Mouse (Mus musculus): ENCODE results near the gene Scgb3a1. TPM values are rescaled to one million over a fixed set of nuclear protein-coding genes. Genes with fewer than 3 reads are reported as not detected.

Scgb3a1 gene
- polyA plus RNA-seq, 1 experiment, result not detected

DNA sequence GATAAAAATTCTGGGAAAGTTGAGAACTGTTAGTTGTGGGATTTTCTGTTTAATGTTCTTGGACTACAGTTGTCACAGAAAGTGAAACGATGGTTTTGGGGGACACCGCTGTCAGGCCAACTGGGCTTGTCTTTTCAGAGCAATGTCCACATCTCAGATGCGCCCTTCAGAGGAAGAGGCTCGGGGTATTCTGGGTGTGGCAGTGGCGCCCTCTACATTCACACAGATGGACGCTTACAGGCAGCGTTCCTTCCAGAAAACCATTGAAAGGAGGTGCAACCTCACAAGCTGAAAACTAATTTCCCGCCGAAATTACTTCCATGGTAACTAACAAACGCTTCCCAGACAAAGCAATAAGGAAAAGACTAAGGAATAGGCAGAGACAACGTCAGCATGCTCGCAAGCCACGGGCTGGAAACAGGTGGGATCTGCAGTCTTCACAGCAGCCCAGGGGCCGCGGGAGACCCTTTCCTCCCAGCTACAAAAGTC lies 1.1 kb upstream of the Scgb3a1 start:
- DNase-seq, result no peak
- H3K27ac ChIP-seq (ENCODE audit: insufficient read depth, low read length), result no peak overlapping the region
- no peak overlapping the region for H3K4me3 ChIP-seq (replicated peaks; ENCODE audit: insufficient read depth, low read depth, low read length)
- H3K4me1 ChIP-seq (ENCODE audit: control insufficient read depth, insufficient read depth, low read length), result peaks cover 7% of the 10 kb centered on the region; the same call in 1 of the 2 replicates
- 56% methylated on average over 15 of the region's 15 CpGs for WGBS
- no peaks in the 10 kb centered on the region; the same call in 1 of the 2 replicates for H3K27me3 ChIP-seq (ENCODE audit: control insufficient read depth, insufficient read depth, low read length)
- TF ChIP-seq POLR2A (IDR thresholded peaks at IDR 0.05; ENCODE audit: borderline replicate concordance, insufficient read depth, low read length), result no peak
- no peak for TF ChIP-seq CTCF (IDR thresholded peaks at IDR 0.05; ENCODE audit: borderline replicate concordance, insufficient read depth, low read depth, low read length)

GRCm38 (mm10) chr11:49664262-49665140 lies 1.1 kb downstream of the Scgb3a1 start:
- TF ChIP-seq CTCF (IDR thresholded peaks at IDR 0.05; ENCODE audit: borderline replicate concordance, insufficient read depth, low read depth, low read length) (no peak), POLR2A (IDR thresholded peaks at IDR 0.05; ENCODE audit: borderline replicate concordance, insufficient read depth, low read length) (no peak)
- no peak for DNase-seq
- Histone ChIP-seq H3K4me1 (ENCODE audit: control insufficient read depth, insufficient read depth, low read length) (peaks cover 7% of the 10 kb centered on the region; the same call in 1 of the 2 replicates), H3K27me3 (ENCODE audit: control insufficient read depth, insufficient read depth, low read length) (no peaks in the 10 kb centered on the region; the same call in 1 of the 2 replicates), H3K27ac (ENCODE audit: insufficient read depth, low read length) (no peak overlapping the region), H3K4me3 (replicated peaks; ENCODE audit: insufficient read depth, low read depth, low read length) (no peak overlapping the region)
- 71% methylated on average over 12 of the region's 12 CpGs for WGBS

GRCm38 (mm10) chr11:49665462-49665861 lies 2.1 kb downstream of the Scgb3a1 start:
- no peak for DNase-seq
- TF ChIP-seq POLR2A (IDR thresholded peaks at IDR 0.05; ENCODE audit: borderline replicate concordance, insufficient read depth, low read length) (no peak), CTCF (IDR thresholded peaks at IDR 0.05; ENCODE audit: borderline replicate concordance, insufficient read depth, low read depth, low read length) (no peak)
- 88% methylated on average over 4 of the region's 4 CpGs for WGBS
- H3K27ac ChIP-seq (ENCODE audit: insufficient read depth, low read length), result no peak overlapping the region
- peaks cover 7% of the 10 kb centered on the region; the same call in 1 of the 2 replicates for H3K4me1 ChIP-seq (ENCODE audit: control insufficient read depth, insufficient read depth, low read length)
- H3K4me3 ChIP-seq (replicated peaks; ENCODE audit: insufficient read depth, low read depth, low read length), result no peak overlapping the region
- no peaks in the 10 kb centered on the region; the same call in 1 of the 2 replicates for H3K27me3 ChIP-seq (ENCODE audit: control insufficient read depth, insufficient read depth, low read length)

GRCm38 (mm10) chr11:49673433-49673832 lies 10.0 kb downstream of the Scgb3a1 start:
- no peak for DNase-seq
- WGBS, result 52% methylated on average over 3 of the region's 3 CpGs
- Histone ChIP-seq H3K4me1 (ENCODE audit: control insufficient read depth, insufficient read depth, low read length) (no peaks in the 10 kb centered on the region), H3K27ac (ENCODE audit: insufficient read depth, low read length) (no peak overlapping the region), H3K27me3 (ENCODE audit: control insufficient read depth, insufficient read depth, low read length) (no peaks in the 10 kb centered on the region), H3K4me3 (replicated peaks; ENCODE audit: insufficient read depth, low read depth, low read length) (no peak overlapping the region)
- TF ChIP-seq POLR2A (IDR thresholded peaks at IDR 0.05; ENCODE audit: borderline replicate concordance, insufficient read depth, low read length) (no peak), CTCF (IDR thresholded peaks at IDR 0.05; ENCODE audit: borderline replicate concordance, insufficient read depth, low read depth, low read length) (no peak)

DNA sequence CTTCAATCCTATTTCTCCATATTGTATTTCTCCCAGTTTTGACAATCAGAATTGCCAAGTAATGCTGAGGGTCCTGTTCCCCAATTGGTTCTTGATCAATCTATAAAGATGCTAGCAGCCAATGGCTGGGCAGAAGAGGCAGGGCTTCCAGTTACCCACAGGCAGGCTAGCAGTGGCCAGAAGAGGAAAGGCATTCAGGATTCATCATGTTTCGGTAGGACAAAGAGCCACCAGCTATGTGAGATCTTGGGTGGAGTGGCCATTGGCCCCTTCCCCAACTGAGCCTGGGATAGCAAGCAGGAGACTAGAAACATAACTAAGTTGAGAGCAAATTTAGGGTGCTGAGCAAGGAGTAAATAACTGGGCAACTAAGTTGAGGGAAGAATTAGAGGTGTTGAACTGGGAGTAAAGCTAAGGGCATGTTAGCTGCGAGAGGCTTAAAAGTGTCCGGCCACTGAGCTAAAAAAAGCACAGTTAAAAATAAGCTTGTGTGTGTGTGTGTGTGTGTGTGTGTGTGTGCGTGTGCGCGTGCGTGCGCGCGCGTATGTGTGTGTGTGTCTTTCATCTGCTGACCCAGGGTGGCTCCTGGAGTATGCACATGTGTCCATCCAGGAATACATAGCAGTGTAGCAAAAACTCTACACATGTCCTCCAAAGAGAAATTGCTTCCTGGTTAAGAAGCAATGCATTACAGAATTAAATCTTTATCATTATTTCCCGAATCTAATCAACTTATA lies 21.0 kb downstream of the Scgb3a1 start:
- Histone ChIP-seq H3K27me3 (ENCODE audit: control insufficient read depth, insufficient read depth, low read length) (no peaks in the 10 kb centered on the region), H3K4me1 (ENCODE audit: control insufficient read depth, insufficient read depth, low read length) (no peaks in the 10 kb centered on the region), H3K4me3 (replicated peaks; ENCODE audit: insufficient read depth, low read depth, low read length) (no peak overlapping the region), H3K27ac (ENCODE audit: insufficient read depth, low read length) (no peak overlapping the region)
- DNase-seq, result no peak
- 89% methylated on average over 12 of the region's 12 CpGs for WGBS
- TF ChIP-seq POLR2A (IDR thresholded peaks at IDR 0.05; ENCODE audit: borderline replicate concordance, insufficient read depth, low read length), result no peak
- TF ChIP-seq CTCF (IDR thresholded peaks at IDR 0.05; ENCODE audit: borderline replicate concordance, insufficient read depth, low read depth, low read length), result no peak

DNA sequence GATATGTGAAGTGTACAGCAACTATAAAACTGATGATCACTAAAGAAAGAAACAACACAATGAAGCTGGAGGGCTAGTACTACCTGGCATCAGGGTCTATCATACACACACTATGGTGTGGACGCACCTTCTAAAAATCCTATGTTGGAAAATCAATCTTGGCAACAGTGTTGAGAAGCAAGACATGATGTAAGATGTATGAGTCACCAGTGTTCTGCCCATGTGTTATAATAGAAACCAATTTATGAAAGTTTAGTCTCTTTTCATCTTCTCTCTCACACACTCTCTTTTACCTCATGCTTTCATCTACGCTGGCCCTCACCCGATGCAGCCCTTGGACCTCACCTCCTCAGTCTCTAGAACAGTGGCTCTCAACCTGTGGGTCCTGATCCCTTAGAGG lies 31.6 kb downstream of the Scgb3a1 start:
- DNase-seq, result no peak
- no peaks in the 10 kb centered on the region for H3K27me3 ChIP-seq (ENCODE audit: control insufficient read depth, insufficient read depth, low read length)
- no peak overlapping the region for H3K4me3 ChIP-seq (replicated peaks; ENCODE audit: insufficient read depth, low read depth, low read length)
- TF ChIP-seq POLR2A (IDR thresholded peaks at IDR 0.05; ENCODE audit: borderline replicate concordance, insufficient read depth, low read length) (no peak), CTCF (IDR thresholded peaks at IDR 0.05; ENCODE audit: borderline replicate concordance, insufficient read depth, low read depth, low read length) (no peak)
- WGBS, result 75% methylated on average over 3 of the region's 3 CpGs
- H3K4me1 ChIP-seq (ENCODE audit: control insufficient read depth, insufficient read depth, low read length), result no peaks in the 10 kb centered on the region
- no peak overlapping the region for H3K27ac ChIP-seq (ENCODE audit: insufficient read depth, low read length)

- no peak overlapping the region; the same call in 1 of the 2 replicates for H3K27ac ChIP-seq (ENCODE audit: insufficient read depth, low read length)
- H3K4me1 ChIP-seq (ENCODE audit: control insufficient read depth, insufficient read depth, low read length), result no peaks in the 10 kb centered on the region
- no peak overlapping the region for H3K4me3 ChIP-seq (replicated peaks; ENCODE audit: insufficient read depth, low read depth, low read length)
- TF ChIP-seq CTCF (IDR thresholded peaks at IDR 0.05; ENCODE audit: borderline replicate concordance, insufficient read depth, low read depth, low read length) (no peak), POLR2A (IDR thresholded peaks at IDR 0.05; ENCODE audit: borderline replicate concordance, insufficient read depth, low read length) (no peak)
- no peaks in the 10 kb centered on the region for H3K27me3 ChIP-seq (ENCODE audit: control insufficient read depth, insufficient read depth, low read length)
- 60% methylated on average over 2 of the region's 2 CpGs for WGBS
- DNase-seq, result no peak
Measured at GRCm38 (mm10) chr11:49695695-49696094, 32.3 kb downstream of the Scgb3a1 start.
